Mouse (Mus musculus) gastrocnemius, adult 18-20 months (tissue): ENCODE results near the gene Mdm1. TPM values are rescaled to one million over a fixed set of nuclear protein-coding genes. Genes with fewer than 3 reads are reported as not detected.
"Not testable (repeated sequence)": the region's sequence is repeated elsewhere in the genome, so short reads cannot be mapped to it uniquely, and the experiment has no call there.

ENCODE experiments used
- DNase-seq: peaks from one replicate; pipeline ENCODE4 v3.0.0; 2021; ENCODE audit warnings: low spot score
- total RNA-seq, 2 experiments: library from RNA; stranded (reverse); gene quantifications; 2 replicates each; pipeline ENCODE4 v1.2.3; 2021

Mdm1 gene
- total RNA-seq, 2 experiments from 2014 or later: 2.1 to 2.8 TPM

DNA sequence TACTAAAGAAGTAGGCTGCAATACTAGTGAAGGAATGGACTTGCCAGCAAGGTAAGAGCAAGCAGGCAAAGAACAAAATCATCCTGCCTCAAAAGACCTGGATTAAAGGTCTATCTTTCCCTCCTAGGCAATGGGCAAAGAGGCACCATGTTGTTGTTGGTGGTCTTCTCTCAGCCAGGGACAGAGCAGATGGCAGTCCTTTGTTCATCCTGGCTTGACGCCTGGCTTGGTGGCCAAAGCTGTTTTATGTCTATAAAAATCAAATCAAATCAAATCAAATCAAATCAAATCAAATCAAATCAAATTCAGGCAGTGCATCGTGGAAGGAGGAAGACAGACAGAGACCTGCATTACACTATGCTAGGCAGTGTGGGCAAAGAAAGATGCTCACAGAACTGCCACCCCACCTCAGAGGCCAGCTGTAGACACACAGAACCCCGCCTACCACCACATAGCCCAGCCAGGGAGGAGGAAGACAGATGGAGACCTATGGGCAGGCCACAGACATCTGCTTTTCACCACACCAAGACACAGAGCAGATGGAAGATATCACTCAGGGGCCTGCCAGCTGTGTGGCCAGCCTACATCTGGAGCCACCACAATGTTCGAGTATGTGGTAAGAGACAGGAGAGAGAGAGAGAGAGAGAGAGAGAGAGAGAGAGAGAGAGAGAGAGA lies 74.2 kb downstream of the Mdm1 start:
- DNase-seq: not testable (repeated sequence)

Other genes with a start within 250 kb of the Mdm1 start
- gene Il22, start 63.1 kb downstream of the Mdm1 start, total RNA-seq: not detected
- gene Gm32717, start 99.0 kb downstream of the Mdm1 start, total RNA-seq: under 1 TPM; 0.39 to 0.43 TPM
- under 1 TPM; 0.39 to 0.43 TPM for gene Gm32802, start 116.9 kb downstream of the Mdm1 start, total RNA-seq
- gene Iltifb, start 153.2 kb downstream of the Mdm1 start, total RNA-seq: not detected
- gene Gm9040, start 185.2 kb downstream of the Mdm1 start, total RNA-seq: not detected
- gene Gm9044, start 190.6 kb downstream of the Mdm1 start, total RNA-seq: not detected
- not detected for gene Gm9045, start 196.0 kb downstream of the Mdm1 start, total RNA-seq
- gene Gm9046, start 201.4 kb downstream of the Mdm1 start, total RNA-seq: not detected
- not detected for gene Gm9048, start 206.9 kb downstream of the Mdm1 start, total RNA-seq
- not detected for gene Gm9049, start 212.3 kb downstream of the Mdm1 start, total RNA-seq